Mouse (Mus musculus) lung, embryonic 14.5 days (tissue): ENCODE data around the gene Klk8. TPM values are rescaled to one million over a fixed set of nuclear protein-coding genes. Genes with fewer than 3 reads are reported as not detected.

ENCODE experiments used
- ATAC-seq: fragments of 200-750 bp; cut with Nextera tagmentation; 2 replicates; pipeline ENCODE4 v1.8.0; 2017; ENCODE audit warnings: mild to moderate bottlenecking, moderate TSS enrichment, moderate library complexity; ENCODE audit not compliant: insufficient read depth
- DNase-seq: peaks from one replicate; pipeline ENCODE4 v3.0.0-alpha.2; 2015
- H3K27ac ChIP-seq: fragments of 300-500 bp; sonication (generic); 2 replicates; pipeline ENCODE4 v1.5.1; 2014; ENCODE audit warnings: low read depth, mild to moderate bottlenecking, moderate library complexity
- H3K27me3 ChIP-seq: fragments of 300-500 bp; sonication (generic); 2 replicates; pipeline ENCODE4 v1.6.1; 2014; ENCODE audit warnings: low read length, control low read depth; ENCODE audit not compliant: insufficient read depth
- H3K36me3 ChIP-seq: fragments of 300-500 bp; sonication (generic); 2 replicates; pipeline ENCODE4 v1.6.1; 2014; ENCODE audit warnings: control low read depth; ENCODE audit not compliant: insufficient read depth
- H3K4me1 ChIP-seq: fragments of 300-500 bp; sonication (generic); 2 replicates; pipeline ENCODE4 v1.6.1; 2014; ENCODE audit warnings: antibody characterized with exemption, control low read depth; ENCODE audit not compliant: insufficient read depth
- H3K4me2 ChIP-seq: fragments of 300-500 bp; sonication (generic); 2 replicates; pipeline ENCODE4 v1.6.1; 2014; ENCODE audit warnings: mild to moderate bottlenecking
- H3K4me3 ChIP-seq: fragments of 300-500 bp; sonication (generic); 2 replicates; pipeline ENCODE4 v1.5.1; 2014; ENCODE audit warnings: low read depth, low read length
- H3K9ac ChIP-seq: fragments of 300-500 bp; sonication (generic); 2 replicates; pipeline ENCODE4 v1.6.1; 2014
- H3K9me3 ChIP-seq: fragments of 300-500 bp; sonication (generic); 2 replicates; pipeline ENCODE4 v1.6.1; 2016; ENCODE audit warnings: low read depth, low read length, control low read depth
- CTCF ChIP-seq: IDR thresholded peaks from 2 replicates; pipeline ENCODE4 v1.5.1; 2016; ENCODE audit warnings: antibody characterized with exemption, low read depth
- WGBS: fragments of 180-500 bp; shearing (Covaris S2); extraction: QIAGEN DNeasy Blood & Tissue Kit; methylation state at CpG from one replicate; pipeline ENCODE4 v1.1.7; 2014; 5-methylcytosine and 5-hydroxymethylcytosine counted together
- polyA plus RNA-seq: library from polyadenylated mRNA; unstranded; fragments of >200 nt; fragmentation: Nextera tagmentation; extraction: Ambion mirVana; gene quantifications from 2 replicates; pipeline ENCODE4 v1.2.1, GENCODE M21; 2014

Gene Klk8
- polyA plus RNA-seq, 1 experiment from 2014 or later, result 26.2 TPM

DNA sequence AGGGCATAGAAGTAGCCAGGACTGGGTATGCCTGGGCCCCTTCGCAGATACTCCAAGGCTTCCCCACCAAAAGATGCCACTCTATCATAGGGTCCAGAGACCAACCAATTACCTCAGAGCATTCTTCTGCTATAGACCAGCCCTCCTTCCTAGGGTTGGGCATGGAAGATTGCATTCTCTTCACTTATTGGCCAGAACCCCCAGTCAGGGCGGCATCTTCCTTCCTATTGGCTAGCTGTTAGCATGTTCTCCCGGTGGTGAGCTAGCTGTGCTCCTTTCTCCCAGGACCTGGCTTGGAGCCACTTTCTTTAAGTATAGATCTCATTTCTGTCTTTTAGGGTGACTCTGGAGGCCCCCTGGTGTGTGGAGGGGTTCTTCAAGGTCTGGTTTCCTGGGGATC is 24.5 kb upstream of the Klk8 start:
- Histone ChIP-seq H3K9me3 (no peaks in the 10 kb centered on the region), H3K27ac (no peak overlapping the region), H3K4me2 (no peak overlapping the region), H3K9ac (no peak overlapping the region), H3K4me3 (no peak overlapping the region), H3K36me3 (no peaks in the 10 kb centered on the region), H3K27me3 (no peaks in the 10 kb centered on the region), H3K4me1 (no peaks in the 10 kb centered on the region)
- 70% methylated on average over 3 of the region's 3 CpGs for WGBS
- no peak for DNase-seq
- no peak for TF ChIP-seq CTCF
- no peak for ATAC-seq

GRCm38 (mm10) chr7:43774364-43774763 is 23.0 kb upstream of the Klk8 start, which contains the start of gene Klk11:
TSS of gene Klk11 (plus strand) at chr7:43774604.
- 93% methylated on average over 5 of the region's 5 CpGs for WGBS
- Histone ChIP-seq H3K4me1 (no peaks in the 10 kb centered on the region), H3K9me3 (no peaks in the 10 kb centered on the region), H3K9ac (no peak within 1 kb of the TSS), H3K4me3 (no peak within 1 kb of the TSS), H3K27me3 (no peaks in the 10 kb centered on the region), H3K27ac (no peak within 1 kb of the TSS), H3K36me3 (no peaks in the 10 kb centered on the region), H3K4me2 (no peak within 1 kb of the TSS)
- TF ChIP-seq CTCF, result no peak
- ATAC-seq, result no peak
- DNase-seq, result no peak

- no peak overlapping the region for H3K27ac ChIP-seq
- no peaks in the 10 kb centered on the region for H3K27me3 ChIP-seq
- no peaks in the 10 kb centered on the region for H3K9me3 ChIP-seq
- ATAC-seq (no peak), DNase-seq (no peak)
- TF ChIP-seq CTCF, result no peak
- no peaks in the 10 kb centered on the region for H3K4me1 ChIP-seq
- no peaks in the 10 kb centered on the region for H3K36me3 ChIP-seq
- no peak overlapping the region for H3K9ac ChIP-seq
- H3K4me2 ChIP-seq, result no peak overlapping the region
- WGBS, result 52% methylated on average over 6 of the region's 6 CpGs
- H3K4me3 ChIP-seq, result no peak overlapping the region
Observed at GRCm38 (mm10) chr7:43774802-43775201, 22.6 kb upstream of the Klk8 start.

DNA sequence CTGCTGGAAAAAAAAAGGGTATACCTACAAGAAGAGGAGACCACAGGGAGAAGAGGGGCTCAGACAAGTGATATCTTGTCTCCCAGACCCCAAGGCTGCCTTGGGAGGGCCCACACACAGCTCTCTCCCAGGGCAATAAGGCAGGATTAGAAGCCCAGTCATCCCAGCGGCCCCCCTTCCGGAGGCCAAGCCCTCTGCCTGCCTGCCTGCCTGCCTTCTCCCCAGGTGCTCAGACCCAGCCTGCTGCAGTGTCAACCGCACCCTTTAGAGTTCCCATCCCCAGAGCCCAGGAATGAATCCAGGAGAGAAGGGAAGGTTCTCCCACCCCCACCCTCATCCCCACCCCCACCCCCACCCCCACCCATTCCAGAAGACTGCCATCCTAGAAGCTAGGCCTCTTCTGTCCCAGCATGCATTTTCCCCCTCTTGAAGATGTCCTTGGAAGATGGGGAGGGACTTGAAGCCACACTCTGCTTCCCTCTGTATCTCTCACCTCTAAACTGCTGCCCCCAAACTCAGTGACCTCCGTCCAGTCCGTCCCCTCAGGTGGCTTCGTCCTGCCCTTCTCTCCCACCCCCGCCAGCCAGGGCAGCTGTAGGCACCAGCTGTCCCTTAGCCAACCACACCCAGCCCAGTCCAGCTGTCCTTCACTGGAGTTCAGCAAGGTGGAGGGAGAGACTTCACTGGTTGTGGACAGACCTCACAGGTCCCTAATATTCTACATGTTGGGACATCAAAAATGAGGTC is 21.9 kb upstream of the Klk8 start:
- H3K9me3 ChIP-seq, result no peaks in the 10 kb centered on the region
- H3K9ac ChIP-seq, result no peak overlapping the region
- no peak for ATAC-seq
- no peak overlapping the region for H3K4me3 ChIP-seq
- no peak for DNase-seq
- TF ChIP-seq CTCF, result no peak
- H3K4me1 ChIP-seq, result no peaks in the 10 kb centered on the region
- H3K27me3 ChIP-seq, result no peaks in the 10 kb centered on the region
- no peaks in the 10 kb centered on the region for H3K36me3 ChIP-seq
- WGBS, result 55% methylated on average over 7 of the region's 7 CpGs
- H3K27ac ChIP-seq, result no peak overlapping the region
- H3K4me2 ChIP-seq, result no peak overlapping the region

DNA sequence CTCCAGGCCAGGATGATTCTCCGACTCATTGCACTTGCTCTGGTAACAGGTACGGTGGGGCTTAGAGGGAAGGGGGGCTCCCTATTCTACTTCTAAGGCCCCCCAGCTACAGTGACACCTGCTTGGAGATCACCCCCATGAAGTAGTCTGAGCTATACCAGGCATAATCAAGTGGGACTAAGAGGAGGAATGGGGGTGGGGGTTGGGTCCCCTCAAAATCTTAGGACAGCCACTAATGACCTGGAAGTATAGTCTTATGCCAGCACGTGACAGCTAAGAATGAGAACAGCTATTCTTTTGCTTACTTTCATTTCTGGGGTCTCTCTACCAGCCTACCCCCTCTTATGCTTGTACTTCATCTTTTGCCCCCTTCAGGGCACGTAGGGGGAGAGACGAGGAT is 20.9 kb upstream of the Klk8 start:
- Histone ChIP-seq H3K4me1 (no peaks in the 10 kb centered on the region), H3K9ac (no peak overlapping the region), H3K27me3 (no peaks in the 10 kb centered on the region), H3K27ac (no peak overlapping the region), H3K4me3 (no peak overlapping the region), H3K4me2 (no peak overlapping the region), H3K36me3 (no peaks in the 10 kb centered on the region), H3K9me3 (no peaks in the 10 kb centered on the region)
- DNase-seq (no peak), ATAC-seq (no peak)
- 80% methylated on average over 5 of the region's 5 CpGs for WGBS
- no peak for TF ChIP-seq CTCF

- no peak overlapping the region for H3K9ac ChIP-seq
- H3K27ac ChIP-seq, result no peak overlapping the region
- H3K36me3 ChIP-seq, result no peaks in the 10 kb centered on the region
- no peak overlapping the region for H3K4me3 ChIP-seq
- DNase-seq (no peak), ATAC-seq (no peak)
- WGBS, result 82% methylated on average over 12 of the region's 12 CpGs
- H3K4me1 ChIP-seq, result no peaks in the 10 kb centered on the region
- no peak overlapping the region for H3K4me2 ChIP-seq
- H3K27me3 ChIP-seq, result no peaks in the 10 kb centered on the region
- no peak for TF ChIP-seq CTCF
- no peaks in the 10 kb centered on the region for H3K9me3 ChIP-seq
Observed at GRCm38 (mm10) chr7:43777423-43777822, 20.0 kb upstream of the Klk8 start.

DNA sequence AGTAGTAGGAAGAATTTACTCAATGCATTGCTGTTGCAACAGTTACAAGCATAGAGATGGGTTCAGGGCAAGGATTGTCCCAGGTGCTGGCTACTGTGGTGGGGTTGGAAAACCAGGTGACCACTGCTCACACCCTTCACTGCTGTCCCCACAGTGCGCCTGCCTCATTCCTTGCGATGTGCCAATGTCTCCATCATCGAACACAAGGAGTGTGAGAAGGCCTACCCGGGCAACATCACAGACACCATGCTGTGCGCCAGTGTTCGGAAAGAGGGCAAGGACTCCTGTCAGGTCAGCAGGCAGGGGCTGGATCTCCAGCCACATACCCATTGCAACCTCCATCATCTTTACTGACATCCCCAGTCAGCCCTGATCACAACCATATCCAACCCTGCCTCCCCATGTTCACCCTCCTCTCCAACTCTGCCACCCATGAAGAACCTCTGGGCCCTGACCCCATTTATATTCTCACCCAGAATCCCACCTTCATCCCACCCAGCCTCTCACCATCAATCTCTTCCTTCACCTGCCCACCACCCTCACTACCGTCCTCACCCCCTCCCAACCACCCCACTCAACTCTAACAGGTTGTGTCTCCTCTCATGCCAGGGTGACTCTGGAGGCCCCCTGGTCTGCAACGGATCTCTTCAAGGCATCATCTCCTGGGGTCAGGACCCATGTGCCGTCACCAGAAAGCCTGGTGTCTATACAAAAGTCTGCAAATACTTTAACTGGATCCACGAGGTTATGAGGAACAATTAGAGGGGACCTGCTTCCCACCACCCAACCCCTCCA is 19.0 kb upstream of the Klk8 start:
- no peak overlapping the region for H3K27ac ChIP-seq
- DNase-seq, result no peak

More for the DNA sequence above, 19.0 kb upstream of the Klk8 start:
- no peak for ATAC-seq
- Histone ChIP-seq H3K4me1 (no peaks in the 10 kb centered on the region), H3K4me2 (no peak overlapping the region), H3K27me3 (peaks cover 2% of the 10 kb centered on the region; the same call in 1 of the 2 replicates), H3K36me3 (no peaks in the 10 kb centered on the region), H3K9ac (no peak overlapping the region), H3K9me3 (no peaks in the 10 kb centered on the region), H3K4me3 (no peak overlapping the region)
- TF ChIP-seq CTCF, result no peak
- WGBS, result 87% methylated on average over 10 of the region's 10 CpGs
